Mouse (Mus musculus) hindbrain, embryonic 16.5 days (tissue): ENCODE data around the gene Pbx1. TPM values are rescaled to one million over a fixed set of nuclear protein-coding genes. Genes with fewer than 3 reads are reported as not detected.

Experiments used
- ATAC-seq: fragments of 200-750 bp; cut with Nextera tagmentation; 2 replicates; pipeline ENCODE4 v1.8.0; 2017; ENCODE audit warnings: moderate TSS enrichment, moderate library complexity
- H3K27ac ChIP-seq: fragments of 300-500 bp; sonication (generic); 2 replicates; pipeline ENCODE4 v1.5.1; 2014; ENCODE audit warnings: low read depth, mild to moderate bottlenecking, control low read depth, low read length, moderate library complexity
- H3K27me3 ChIP-seq: fragments of 300-500 bp; sonication (generic); replicated peaks from 2 replicates; pipeline ENCODE4 v1.6.1; 2014; ENCODE audit warnings: low read length; ENCODE audit not compliant: control insufficient read depth, insufficient read depth
- H3K36me3 ChIP-seq: fragments of 300-500 bp; sonication (generic); 2 replicates; pipeline ENCODE4 v1.6.1; 2014; ENCODE audit warnings: mild to moderate bottlenecking, low read length, moderate library complexity, mixed read lengths; ENCODE audit not compliant: control insufficient read depth, insufficient read depth
- H3K4me1 ChIP-seq: fragments of 300-500 bp; sonication (generic); 2 replicates; pipeline ENCODE4 v1.6.1; 2014; ENCODE audit warnings: low read depth, low read length; ENCODE audit not compliant: control insufficient read depth, insufficient read depth
- H3K4me2 ChIP-seq: fragments of 300-500 bp; sonication (generic); 2 replicates; pipeline ENCODE4 v1.6.1; 2014; ENCODE audit warnings: mild to moderate bottlenecking, low read length, control low read depth, moderate library complexity
- H3K4me3 ChIP-seq: fragments of 300-500 bp; sonication (generic); 2 replicates; pipeline ENCODE4 v1.5.1; 2014; ENCODE audit warnings: mild to moderate bottlenecking, low read length, control low read depth, moderate library complexity
- H3K9ac ChIP-seq: fragments of 300-500 bp; sonication (generic); 2 replicates; pipeline ENCODE4 v1.6.1; 2014; ENCODE audit warnings: low read depth, mild to moderate bottlenecking, control low read depth, low read length, moderate library complexity
- H3K9me3 ChIP-seq: fragments of 300-500 bp; sonication (generic); 2 replicates; pipeline ENCODE4 v1.6.1; 2014; ENCODE audit warnings: mild to moderate bottlenecking, low read length, moderate library complexity; ENCODE audit not compliant: control insufficient read depth
- WGBS: fragments of 180-500 bp; shearing (Covaris S2); extraction: QIAGEN DNeasy Blood & Tissue Kit; methylation state at CpG from one replicate; pipeline ENCODE4 v1.1.7; 2014; 5-methylcytosine and 5-hydroxymethylcytosine counted together
- polyA plus RNA-seq: library from polyadenylated mRNA; unstranded; fragments of >200 nt; fragmentation: Nextera tagmentation; extraction: Ambion mirVana; gene quantifications from 2 replicates; pipeline ENCODE4 v1.2.1, GENCODE M21; 2015

Pbx1 gene
- polyA plus RNA-seq, 1 experiment from 2014 or later = 36.0 TPM

GRCm38 (mm10) chr1:168410611-168411010, 21.5 kb downstream of the Pbx1 start:
- H3K27me3 ChIP-seq = no peaks in the 10 kb centered on the region
- H3K27ac ChIP-seq = no peak overlapping the region
- no peaks in the 10 kb centered on the region for H3K9me3 ChIP-seq
- no peaks in the 10 kb centered on the region for H3K36me3 ChIP-seq
- no peak overlapping the region for H3K4me2 ChIP-seq
- H3K4me1 ChIP-seq = peaks cover 6% of the 10 kb centered on the region
- H3K9ac ChIP-seq = no peak overlapping the region
- H3K4me3 ChIP-seq = no peak overlapping the region
- no peak for ATAC-seq
- WGBS = 17% methylated on average over 10 of the region's 10 CpGs

GRCm38 (mm10) chr1:168410054-168410453, 22.0 kb downstream of the Pbx1 start:
- no peak overlapping the region for H3K4me3 ChIP-seq
- WGBS = 18% methylated on average over 1 of the region's 1 CpGs
- no peak overlapping the region for H3K4me2 ChIP-seq
- peaks cover 6% of the 10 kb centered on the region for H3K4me1 ChIP-seq
- H3K9ac ChIP-seq = no peak overlapping the region
- no peak overlapping the region for H3K27ac ChIP-seq
- no peak for ATAC-seq
- H3K36me3 ChIP-seq = no peaks in the 10 kb centered on the region
- no peaks in the 10 kb centered on the region for H3K27me3 ChIP-seq
- no peaks in the 10 kb centered on the region for H3K9me3 ChIP-seq

- no peak for ATAC-seq
- H3K27ac ChIP-seq = no peak overlapping the region
- H3K27me3 ChIP-seq = no peaks in the 10 kb centered on the region
- peaks cover 4% of the 10 kb centered on the region; the same call in 1 of the 2 replicates for H3K4me1 ChIP-seq
- no peaks in the 10 kb centered on the region for H3K36me3 ChIP-seq
- H3K4me3 ChIP-seq = no peak overlapping the region
- H3K4me2 ChIP-seq = no peak overlapping the region
- 61% methylated on average over 10 of the region's 10 CpGs for WGBS
- H3K9ac ChIP-seq = no peak overlapping the region
- H3K9me3 ChIP-seq = no peaks in the 10 kb centered on the region
Observed at GRCm38 (mm10) chr1:168408757-168409156, 23.3 kb downstream of the Pbx1 start.

GRCm38 (mm10) chr1:168407958-168408357, 24.1 kb downstream of the Pbx1 start:
- no peaks in the 10 kb centered on the region for H3K36me3 ChIP-seq
- no peak overlapping the region for H3K4me3 ChIP-seq
- H3K4me1 ChIP-seq = peaks cover 6% of the 10 kb centered on the region; the same call in 1 of the 2 replicates
- WGBS = 80% methylated on average over 7 of the region's 7 CpGs
- no peak overlapping the region for H3K9ac ChIP-seq
- no peaks in the 10 kb centered on the region for H3K9me3 ChIP-seq
- H3K4me2 ChIP-seq = no peak overlapping the region
- H3K27me3 ChIP-seq = no peaks in the 10 kb centered on the region
- ATAC-seq = no peak
- no peak overlapping the region for H3K27ac ChIP-seq

GRCm38 (mm10) chr1:168406291-168406675, 25.8 kb downstream of the Pbx1 start:
- no peak overlapping the region for H3K4me2 ChIP-seq
- H3K27me3 ChIP-seq = no peaks in the 10 kb centered on the region
- H3K36me3 ChIP-seq = no peaks in the 10 kb centered on the region
- H3K4me1 ChIP-seq = peaks cover 13% of the 10 kb centered on the region
- H3K4me3 ChIP-seq = no peak overlapping the region
- ATAC-seq = no peak
- H3K9me3 ChIP-seq = no peaks in the 10 kb centered on the region
- WGBS = 21% methylated on average over 8 of the region's 8 CpGs
- no peak overlapping the region for H3K9ac ChIP-seq
- no peak overlapping the region for H3K27ac ChIP-seq

- WGBS = 20% methylated on average over 12 of the region's 12 CpGs
Observed at GRCm38 (mm10) chr1:168405645-168406290, 26.3 kb downstream of the Pbx1 start.

GRCm38 (mm10) chr1:168403529-168403928, 28.5 kb downstream of the Pbx1 start:
- 58% methylated on average over 2 of the region's 2 CpGs for WGBS
- H3K27me3 ChIP-seq = no peaks in the 10 kb centered on the region
- no peak overlapping the region for H3K4me3 ChIP-seq
- H3K27ac ChIP-seq = no peak overlapping the region
- H3K36me3 ChIP-seq = no peaks in the 10 kb centered on the region
- H3K4me2 ChIP-seq = no peak overlapping the region
- peaks cover 9% of the 10 kb centered on the region for H3K4me1 ChIP-seq
- no peak for ATAC-seq
- no peak overlapping the region for H3K9ac ChIP-seq
- H3K9me3 ChIP-seq = no peaks in the 10 kb centered on the region

More at GRCm38 (mm10) chr1:168405645-168406290, 26.3 kb downstream of the Pbx1 start:
- no peak for ATAC-seq
- Histone ChIP-seq H3K27ac (no peak overlapping the region), H3K27me3 (no peaks in the 10 kb centered on the region), H3K4me2 (no peak overlapping the region), H3K4me1 (peaks cover 11% of the 10 kb centered on the region), H3K9me3 (no peaks in the 10 kb centered on the region), H3K4me3 (no peak overlapping the region), H3K36me3 (no peaks in the 10 kb centered on the region), H3K9ac (no peak overlapping the region)

GRCm38 (mm10) chr1:168402683-168403082, 29.4 kb downstream of the Pbx1 start:
- no peak overlapping the region for H3K27ac ChIP-seq
- no peak overlapping the region for H3K4me2 ChIP-seq
- no peaks in the 10 kb centered on the region for H3K27me3 ChIP-seq
- WGBS = 40% methylated on average over 7 of the region's 7 CpGs
- ATAC-seq = no peak; the same call in 1 of the 2 replicates
- H3K36me3 ChIP-seq = no peaks in the 10 kb centered on the region
- peaks cover 9% of the 10 kb centered on the region for H3K4me1 ChIP-seq
- H3K4me3 ChIP-seq = no peak overlapping the region
- H3K9ac ChIP-seq = no peak overlapping the region
- no peaks in the 10 kb centered on the region for H3K9me3 ChIP-seq

GRCm38 (mm10) chr1:168395523-168396159, 36.4 kb downstream of the Pbx1 start:
- no peak for ATAC-seq
- no peak overlapping the region for H3K27ac ChIP-seq
- 76% methylated on average over 3 of the region's 3 CpGs for WGBS
- no peaks in the 10 kb centered on the region for H3K27me3 ChIP-seq
- no peak overlapping the region for H3K4me3 ChIP-seq
- H3K9ac ChIP-seq = no peak overlapping the region
- no peaks in the 10 kb centered on the region for H3K9me3 ChIP-seq
- H3K36me3 ChIP-seq = no peaks in the 10 kb centered on the region
- H3K4me2 ChIP-seq = no peak overlapping the region
- peaks cover 24% of the 10 kb centered on the region for H3K4me1 ChIP-seq
